Mouse (Mus musculus): ENCODE measurements around the gene Cypt2. TPM values are rescaled to one million over a fixed set of nuclear protein-coding genes. Genes with fewer than 3 reads are reported as not detected.
"Not testable (repeated sequence)": the region's sequence is repeated elsewhere in the genome, so short reads cannot be mapped to it uniquely, and the experiment has no call there.

Gene Cypt2
- polyA plus RNA-seq (2015; fragmentation: Nextera tagmentation; extraction: Ambion mirVana) = not detected in 2 replicates

DNA sequence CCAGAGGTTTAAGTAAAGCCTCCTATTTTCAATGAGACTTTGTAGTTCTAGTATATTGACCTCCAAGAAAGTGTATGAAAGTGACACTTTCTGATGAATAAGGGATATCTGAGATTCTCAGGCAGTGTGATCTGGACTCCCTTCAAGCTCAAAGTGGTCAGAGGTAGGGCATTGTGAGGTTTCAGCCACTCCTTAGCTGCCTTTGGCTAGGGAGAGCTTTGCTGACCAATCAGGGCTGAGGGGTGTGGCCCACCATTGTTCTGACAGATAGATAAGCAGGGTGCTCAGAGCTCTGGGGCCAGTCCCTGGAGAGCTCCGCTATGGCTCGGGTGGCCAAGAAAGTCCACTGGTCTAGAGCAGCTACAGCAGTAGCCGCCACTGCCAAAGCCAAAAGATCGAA, at the start of gene Cypt2:
Gene Cypt2 (plus strand): TSS at position 301 of the 400 bp plus-strand sequence.
- not testable (repeated sequence) for H3K9me3 ChIP-seq (ENCODE audit: low read length); H3K4me1 ChIP-seq (ENCODE audit: insufficient read depth, low read depth, low read length); H3K27ac ChIP-seq (ENCODE audit: low read length); H3K27me3 ChIP-seq (replicated peaks; ENCODE audit: insufficient read depth, low read length); DNase-seq (ENCODE audit: low spot score); H3K36me3 ChIP-seq (ENCODE audit: insufficient read depth, low read length); H3K4me2 ChIP-seq (replicated peaks; ENCODE audit: low read depth, low read length); H3K9ac ChIP-seq (replicated peaks; ENCODE audit: low read depth); ATAC-seq; H3K4me3 ChIP-seq (ENCODE audit: low read depth, low read length)
- 85% methylated on average over 4 of the region's 4 CpGs for WGBS

DNA sequence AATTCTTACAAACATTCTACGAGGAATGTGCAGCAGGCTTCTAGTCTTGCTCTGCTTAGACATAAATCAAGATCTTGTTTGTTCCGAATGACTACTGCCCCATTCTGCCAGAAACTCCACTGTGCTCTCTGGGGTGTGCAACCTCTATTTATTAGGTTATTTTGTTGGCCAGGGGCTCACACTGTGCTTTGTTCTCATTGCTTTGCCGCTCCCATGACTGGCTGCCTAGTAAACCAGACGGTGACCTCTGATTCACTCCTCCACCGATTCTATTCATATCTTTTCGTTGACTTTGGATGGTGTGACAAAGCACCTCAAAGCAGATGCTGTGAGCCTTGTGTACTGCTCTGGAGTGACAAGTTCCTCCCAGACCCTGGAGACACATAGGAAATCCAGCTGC, 46.7 kb downstream of the Cypt2 start:
- Histone ChIP-seq H3K27me3 (replicated peaks; ENCODE audit: insufficient read depth, low read length) (no peaks in the 10 kb centered on the region), H3K4me3 (ENCODE audit: low read depth, low read length) (no peak overlapping the region), H3K9ac (replicated peaks; ENCODE audit: low read depth) (no peak overlapping the region), H3K4me1 (ENCODE audit: insufficient read depth, low read depth, low read length) (no peaks in the 10 kb centered on the region), H3K4me2 (replicated peaks; ENCODE audit: low read depth, low read length) (no peak overlapping the region), H3K36me3 (ENCODE audit: insufficient read depth, low read length) (no peaks in the 10 kb centered on the region), H3K27ac (ENCODE audit: low read length) (no peak overlapping the region), H3K9me3 (ENCODE audit: low read length) (no peaks in the 10 kb centered on the region)
- TF ChIP-seq EP300 (IDR thresholded peaks at IDR 0.05) = no peak
- no peak for TF ChIP-seq CTCF (IDR thresholded peaks at IDR 0.05)
- no peak for ATAC-seq
- whole genome bisulfite sequencing = 68% methylated on average over 6 of the region's 6 CpGs
- DNase-seq (ENCODE audit: low spot score) = no peak

Data from lung, postnatal 0 days (tissue).